Mouse (Mus musculus) urinary bladder, postnatal 36 days (tissue): ENCODE measurements around the gene Myh9.

Experiments used
- DNase-seq, 2 experiments: peaks; one replicate each; pipeline ENCODE4 v3.0.0; 2022; ENCODE audit warnings: low spot score in 2 of 2, mixed read lengths in 1 of 2

The Myh9 gene

GRCm38 (mm10) chr15:77842047-77842843, at the start of gene Myh9:
Gene Myh9, minus strand, starts transcription at chr15:77842175.
- peak; percentile 99 for DNase-seq

- no peak for DNase-seq
These were observed 49.8 kb upstream of the Myh9 start for GRCm38 (mm10) chr15:77891766-77892165.

- DNase-seq: no peak
These were observed 47.9 kb upstream of the Myh9 start for GRCm38 (mm10) chr15:77889761-77890422.

- DNase-seq: no peak
These were observed 46.3 kb upstream of the Myh9 start for GRCm38 (mm10) chr15:77888286-77888685.

GRCm38 (mm10) chr15:77887093-77887488, 45.1 kb upstream of the Myh9 start:
- no peak for DNase-seq

GRCm38 (mm10) chr15:77886369-77887092, 44.6 kb upstream of the Myh9 start:
- no peak for DNase-seq

GRCm38 (mm10) chr15:77885945-77886344, 44.0 kb upstream of the Myh9 start:
- DNase-seq: no peak

- DNase-seq: no peak
These were observed 43.2 kb upstream of the Myh9 start for GRCm38 (mm10) chr15:77885159-77885558.

GRCm38 (mm10) chr15:77883697-77884010, 41.7 kb upstream of the Myh9 start:
- no peak for DNase-seq

GRCm38 (mm10) chr15:77882797-77883696, 41.1 kb upstream of the Myh9 start:
- no peak for DNase-seq

GRCm38 (mm10) chr15:77882297-77882696, 40.3 kb upstream of the Myh9 start:
- no peak for DNase-seq

- no peak for DNase-seq
These were observed 39.7 kb upstream of the Myh9 start for GRCm38 (mm10) chr15:77881698-77882097.

GRCm38 (mm10) chr15:77880738-77881137, 38.8 kb upstream of the Myh9 start:
- no peak for DNase-seq

- no peak for DNase-seq
These were observed 37.8 kb upstream of the Myh9 start for GRCm38 (mm10) chr15:77879756-77880155.

GRCm38 (mm10) chr15:77877209-77877608, 35.2 kb upstream of the Myh9 start:
- DNase-seq: no peak

- DNase-seq: no peak
These were observed 34.7 kb upstream of the Myh9 start for GRCm38 (mm10) chr15:77876716-77877115.

- no peak for DNase-seq
These were observed 34.0 kb upstream of the Myh9 start for GRCm38 (mm10) chr15:77875953-77876352.

- no peak for DNase-seq
These were observed 32.8 kb upstream of the Myh9 start for GRCm38 (mm10) chr15:77874807-77875206.

- no peak for DNase-seq
These were observed 32.3 kb upstream of the Myh9 start for GRCm38 (mm10) chr15:77874310-77874709.

- DNase-seq: no peak
These were observed 31.6 kb upstream of the Myh9 start for GRCm38 (mm10) chr15:77873564-77873963.

- no peak for DNase-seq
These were observed 31.0 kb upstream of the Myh9 start for GRCm38 (mm10) chr15:77872996-77873395.

GRCm38 (mm10) chr15:77868340-77868739, 26.4 kb upstream of the Myh9 start:
- DNase-seq: no peak
